Mouse (Mus musculus) lung, postnatal 0 days (tissue): ENCODE results near the gene Pacsin2.

Experiments
- CTCF ChIP-seq: IDR thresholded peaks from 2 replicates; pipeline ENCODE4 v1.5.1; 2016; ENCODE audit warnings: antibody characterized with exemption, mild to moderate bottlenecking
- EP300 ChIP-seq: IDR thresholded peaks from 2 replicates; pipeline ENCODE4 v1.6.1; 2016; ENCODE audit warnings: antibody characterized with exemption, mild to moderate bottlenecking, control low read depth

DNA sequence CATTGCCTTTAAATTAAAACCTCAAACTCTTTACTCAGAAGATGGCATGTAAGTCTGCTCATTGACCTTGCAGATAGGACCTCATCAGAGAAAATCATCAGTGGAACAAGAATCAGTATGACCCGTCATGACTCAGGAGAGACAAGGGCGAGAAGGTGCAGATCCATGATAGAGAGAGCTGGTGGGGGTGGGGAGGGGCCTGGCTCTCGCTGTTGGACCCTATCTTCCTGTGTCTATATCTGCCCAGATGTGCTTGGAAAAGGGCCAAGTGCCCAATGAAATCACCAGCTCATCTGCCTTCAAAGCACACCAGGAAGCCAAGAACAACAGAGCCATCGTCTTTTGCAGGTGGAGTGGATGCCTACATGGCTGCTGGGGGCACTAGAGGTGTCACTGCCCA is 87.3 kb downstream of the Pacsin2 start:
- no peak for TF ChIP-seq EP300
- TF ChIP-seq CTCF = no peak
